Mouse (Mus musculus) small intestine, adult 10 weeks (tissue): Measurements from ENCODE around the gene Ascc2. TPM values are rescaled to one million over a fixed set of nuclear protein-coding genes. Genes with fewer than 3 reads are reported as not detected.

Experiments
- polyA plus RNA-seq: library from polyadenylated mRNA; stranded (reverse); fragments of 350-450 nt; fragmentation: Illumina TruSeq; extraction: RNeasy Lipid Tissue Mini Kit (QIAGEN cat#74804); gene quantifications from one replicate; pipeline ENCODE4 v1.2.3, GENCODE M21; 2014; ENCODE audit warnings: low replicate concordance

The Ascc2 gene
- 12.8 TPM for polyA plus RNA-seq

GRCm38 (mm10) chr11:4637534-4638234 lies at the start of gene Ascc2:
Ascc2 (plus strand) TSS chr11:4637747.

GRCm38 (mm10) chr11:4594608-4595500 lies 42.7 kb upstream of the Ascc2 start, which contains the start of gene Mtmr3:
Mtmr3 (minus strand) TSS chr11:4594863.

GRCm38 (mm10) chr11:4620017-4620485 lies 17.5 kb upstream of the Ascc2 start, which contains the start of gene Gm11032:
Gm11032 (plus strand) TSS chr11:4620067.

GRCm38 (mm10) chr11:4704072-4704964 lies 66.8 kb downstream of the Ascc2 start, which contains the start of the genes Uqcr10 and Zmat5:
Uqcr10 (minus strand) TSS chr11:4704342.
Zmat5 (plus strand) TSS chr11:4704678.

Other genes starting within 250 kb of the Ascc2 start
- not detected for gene Hormad2, start 196.6 kb upstream of the Ascc2 start, polyA plus RNA-seq
- 8.9 TPM for gene Mtmr3, start 42.9 kb upstream of the Ascc2 start, polyA plus RNA-seq
- not detected for gene Gm11032, start 17.7 kb upstream of the Ascc2 start, polyA plus RNA-seq
- gene Uqcr10, start 66.6 kb downstream of the Ascc2 start, polyA plus RNA-seq = 31.6 TPM
- not detected for gene Zmat5, start 66.9 kb downstream of the Ascc2 start, polyA plus RNA-seq
- not detected for gene Cabp7, start 109.0 kb downstream of the Ascc2 start, polyA plus RNA-seq
- gene Nf2, start 211.8 kb downstream of the Ascc2 start, polyA plus RNA-seq = 65.1 TPM
- gene Nipsnap1, start 236.2 kb downstream of the Ascc2 start, polyA plus RNA-seq = 39.5 TPM